29 mouse cellular contexts compared by ENCODE assay signal in genomic region chr9:24513290-24514077, GRCm38 (mm10). TPM values are rescaled to one million over a fixed set of nuclear protein-coding genes. Genes with fewer than 3 reads are reported as not detected.
A peak's percentile ranks its signal among the peaks of the same experiment; 100 is the strongest.
DNase-seq lines count a peak whose midpoint lies in the region; ATAC-seq and TF ChIP-seq lines count a peak whose summit lies in the region.
"Had no signal": no experiment of that assay in that cellular context is flagged by ENCODE, and none has a peak within 500 bp of the region (broad histone marks: within the 10 kb centered on the region; RNA-seq: fewer than 3 reads in every experiment).

No protein-coding gene starts in this region.

- H3K4me3 ChIP-seq in liver, adult 2 months (ENCODE audit: insufficient read depth, low read depth, low read length): no peak overlapping the region
- H3K4me3 ChIP-seq in liver, embryonic 11.5 days (ENCODE audit: low read depth, low read length): no peak overlapping the region
- H3K4me3 ChIP-seq in brown adipose tissue, adult 24 weeks (ENCODE audit: insufficient read depth, low read depth, low read length): no peak overlapping the region
- H3K4me3 ChIP-seq in midbrain, embryonic 13.5 days (replicated peaks): no peak overlapping the region
- H3K4me3 ChIP-seq: hindbrain, embryonic 13.5 days; layer of hippocampus, adult 2 months; left cerebral cortex, adult 2 months; limb, embryonic 12.5 days; liver, embryonic 13.5 days; neural tube, embryonic 15.5 days had no signal

- H3K9ac ChIP-seq in liver, adult 2 months (ENCODE audit: low read depth, low read length): peak overlapping the region; percentile 9; the same call in 1 of the 2 replicates
- no peak overlapping the region for H3K9ac ChIP-seq in liver, embryonic 11.5 days (ENCODE audit: low read depth, low read length)
- H3K9ac ChIP-seq in midbrain, embryonic 13.5 days (replicated peaks): no peak overlapping the region
- H3K9ac ChIP-seq: hindbrain, embryonic 13.5 days; limb, embryonic 12.5 days; liver, embryonic 13.5 days; neural tube, embryonic 15.5 days had no signal

- H3K4me2 ChIP-seq in liver, embryonic 11.5 days: no peak overlapping the region
- no peak overlapping the region for H3K4me2 ChIP-seq in midbrain, embryonic 13.5 days (replicated peaks)
- H3K4me2 ChIP-seq: heart, embryonic 11.5 days; hindbrain, embryonic 13.5 days; limb, embryonic 12.5 days; liver, embryonic 13.5 days; neural tube, embryonic 15.5 days had no signal

- no peaks in the 10 kb centered on the region for H3K9me3 ChIP-seq in liver, embryonic 11.5 days (ENCODE audit: control insufficient read depth, low read length)
- no peaks in the 10 kb centered on the region for H3K9me3 ChIP-seq in midbrain, embryonic 13.5 days
- H3K9me3 ChIP-seq: hindbrain, embryonic 13.5 days; limb, embryonic 12.5 days; liver, embryonic 13.5 days; neural tube, embryonic 15.5 days had no signal

- no peaks in the 10 kb centered on the region for H3K79me2 ChIP-seq in liver, adult 2 months (ENCODE audit: control insufficient read depth, insufficient read depth, low read length)

- peak overlapping the region; percentile 93 for H3K27ac ChIP-seq in liver, adult 2 months (replicated peaks; ENCODE audit: insufficient read depth, low read depth, low read length)
- H3K27ac ChIP-seq in liver, embryonic 11.5 days (ENCODE audit: low read depth, low read length): no peak overlapping the region
- H3K27ac ChIP-seq in brown adipose tissue, adult 24 weeks (replicated peaks; ENCODE audit: low read depth, low read length): peak overlapping the region; percentile 90
- H3K27ac ChIP-seq in midbrain, embryonic 13.5 days: no peak overlapping the region
- H3K27ac ChIP-seq: hindbrain, embryonic 13.5 days; layer of hippocampus, adult 2 months; left cerebral cortex, adult 2 months; limb, embryonic 12.5 days; liver, embryonic 13.5 days; macrophage; neural tube, embryonic 15.5 days had no signal

- peaks cover 32% of the 10 kb centered on the region for H3K4me1 ChIP-seq in liver, adult 2 months (ENCODE audit: control insufficient read depth, insufficient read depth, low read length)
- no peaks in the 10 kb centered on the region for H3K4me1 ChIP-seq in liver, embryonic 11.5 days (replicated peaks; ENCODE audit: control insufficient read depth, insufficient read depth, low read length)
- peaks cover 10% of the 10 kb centered on the region for H3K4me1 ChIP-seq in brown adipose tissue, adult 24 weeks (ENCODE audit: control insufficient read depth, insufficient read depth, insufficient read length, low read length)
- H3K4me1 ChIP-seq in midbrain, embryonic 13.5 days (replicated peaks): no peaks in the 10 kb centered on the region
- H3K4me1 ChIP-seq: hindbrain, embryonic 13.5 days; limb, embryonic 12.5 days; liver, embryonic 13.5 days; neural tube, embryonic 15.5 days had no signal

- 38% methylated on average over 9 of the region's 9 CpGs for WGBS in liver, adult 2 months
- WGBS in liver, embryonic 11.5 days: 78% methylated on average over 9 of the region's 9 CpGs
- WGBS in midbrain, embryonic 13.5 days: 74% methylated on average over 9 of the region's 9 CpGs

- no peak for ATAC-seq in liver, embryonic 11.5 days (replicated peaks; ENCODE audit: low FRiP score)
- ATAC-seq in midbrain, embryonic 13.5 days: no peak
- ATAC-seq: forebrain, embryonic 14.5 days had no signal

- no peaks in the 10 kb centered on the region for H3K27me3 ChIP-seq in liver, adult 2 months (ENCODE audit: control insufficient read depth, insufficient read depth, low read length)
- H3K27me3 ChIP-seq in liver, embryonic 11.5 days (replicated peaks; ENCODE audit: control insufficient read depth, insufficient read depth, low read length): no peaks in the 10 kb centered on the region
- H3K27me3 ChIP-seq in midbrain, embryonic 13.5 days: no peaks in the 10 kb centered on the region
- H3K27me3 ChIP-seq: CH12.LX; hindbrain, embryonic 13.5 days; limb, embryonic 12.5 days; liver, embryonic 13.5 days; neural tube, embryonic 15.5 days had no signal

- TF ChIP-seq CTCF in liver, adult 2 months (IDR thresholded peaks at IDR 0.05; ENCODE audit: low read depth, low read length): no peak

- no peak for TF ChIP-seq POLR2A in liver, adult 2 months (IDR thresholded peaks at IDR 0.05; ENCODE audit: extremely low read depth, insufficient read depth, low read length)

- H3K36me3 ChIP-seq in liver, adult 2 months (ENCODE audit: control insufficient read depth, insufficient read depth, low read length): no peaks in the 10 kb centered on the region
- H3K36me3 ChIP-seq in liver, embryonic 11.5 days (ENCODE audit: control insufficient read depth, insufficient read depth, low read length): no peaks in the 10 kb centered on the region
- H3K36me3 ChIP-seq in midbrain, embryonic 13.5 days: no peaks in the 10 kb centered on the region
- H3K36me3 ChIP-seq: hindbrain, embryonic 13.5 days; limb, embryonic 12.5 days; liver, embryonic 13.5 days; neural tube, embryonic 15.5 days had no signal

- peak; percentile 39 to 91 for DNase-seq in adrenal gland, adult (ENCODE audit: inconsistent age in 2 of 2, low spot score in 1 of 2)
- no peak for DNase-seq in adrenal gland, postnatal 4 days (ENCODE audit: low spot score in 2 of 2)
- DNase-seq in liver, adult 2 months (ENCODE audit: extremely low read depth, low read depth, low spot score): peak; percentile 94
- DNase-seq in liver, embryonic 11.5 days (ENCODE audit: low spot score): no peak
- DNase-seq in kidney, postnatal 36 days: no peak
- DNase-seq: cerebellum, adult 11 months; cerebellum, adult 9-11 months; gastrocnemius, postnatal 14 days; heart, adult 18-20 months; heart, postnatal 36 days; kidney, adult 11 months; kidney, postnatal 14 days; liver, embryonic 13.5 days; lung, adult 2 months; lung, postnatal 10 days; midbrain, embryonic 14.5 days; retina, postnatal 1 day; right cerebral cortex, postnatal 14 days had no signal

RNA-seq across cellular contexts. Expression of gene Dpy19l1, which starts 10.5 kb away (rescaled TPM):
- total RNA-seq in adrenal gland, postnatal 4 days (2021): 10 to 100 TPM; 55.6 to 59.6 TPM
- total RNA-seq in liver, adult 2 months (2014; rRNA removed): 29.0 TPM in 2 replicates
- polyA plus RNA-seq in liver, adult 2 months (2012; rRNA removed): 10.1 and 10.7 TPM in 2 replicates
- 23.5 and 26.0 TPM in 2 replicates for polyA plus RNA-seq in liver, embryonic 11.5 days (2014; fragmentation: Nextera tagmentation; extraction: Ambion mirVana)
- 15.1 and 16.1 TPM in 2 replicates for polyA plus RNA-seq in brown adipose tissue, adult 24 weeks (2012; ENCODE audit: insufficient read depth, insufficient read length, missing spikeins)
- polyA plus RNA-seq in midbrain, embryonic 13.5 days (2015; fragmentation: Nextera tagmentation; extraction: Ambion mirVana): 6.6 and 8.3 TPM in 2 replicates

Comparison
In these comparisons a context has a peak if more than half of its experiments do, and no peak if none do; other contexts are left out.
1. DNase-seq: peak in adrenal gland, adult (2 of 2) and liver, adult 2 months (single experiment); none in adrenal gland, postnatal 4 days (0 of 2), liver, embryonic 11.5 days (single experiment) and kidney, postnatal 36 days (0 of 2).
2. H3K27ac ChIP-seq: peak in liver, adult 2 months (single experiment) and brown adipose tissue, adult 24 weeks (single experiment); none in liver, embryonic 11.5 days (single experiment) and midbrain, embryonic 13.5 days (single experiment).